Mouse (Mus musculus): ENCODE data around the gene Mrpl1.

Mrpl1 gene

GRCm38 (mm10) chr5:96308645-96309044 is 99.4 kb downstream of the Mrpl1 start:
- no peak for DNase-seq (ENCODE audit: low spot score in 2 of 2)

- DNase-seq (ENCODE audit: low spot score in 2 of 2) = no peak
These were observed 100.3 kb downstream of the Mrpl1 start for GRCm38 (mm10) chr5:96309566-96309965.

DNA sequence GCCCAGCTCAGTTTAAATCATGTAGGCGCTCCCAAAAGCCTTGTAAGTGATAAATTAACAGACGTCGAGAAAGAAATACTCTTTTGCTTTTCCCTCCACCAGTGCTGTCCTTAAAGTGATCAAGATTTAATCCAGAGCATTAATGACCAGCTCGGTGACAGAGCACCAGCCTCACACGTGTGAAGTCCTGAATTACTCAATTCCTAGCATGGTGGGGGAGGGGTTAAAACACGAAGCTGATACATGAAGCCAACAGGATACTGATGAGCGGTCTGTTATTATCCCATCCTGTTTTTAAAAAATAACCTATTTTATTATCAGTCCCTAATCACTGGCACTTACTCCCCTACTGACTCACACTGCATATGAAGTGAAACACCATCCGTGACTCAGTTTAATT is 102.4 kb downstream of the Mrpl1 start:
- no peak for DNase-seq (ENCODE audit: low spot score in 2 of 2)
